Mouse (Mus musculus) adrenal gland, postnatal 10 days (tissue): ENCODE results near the gene Dram1. TPM values are rescaled to one million over a fixed set of nuclear protein-coding genes. Genes with fewer than 3 reads are reported as not detected.

ENCODE experiments used
- DNase-seq: peaks from one replicate; pipeline ENCODE4 v3.0.0; 2021; ENCODE audit warnings: mixed read lengths
- total RNA-seq, 2 experiments: library from RNA; stranded (reverse); gene quantifications; 2 replicates each; pipeline ENCODE4 v1.2.3; 2021

The Dram1 gene
- total RNA-seq, 2 experiments from 2014 or later = 5.0 to 6.5 TPM

GRCm38 (mm10) chr10:88350687-88351086 lies 28.2 kb downstream of the Dram1 start:
- no peak for DNase-seq

DNA sequence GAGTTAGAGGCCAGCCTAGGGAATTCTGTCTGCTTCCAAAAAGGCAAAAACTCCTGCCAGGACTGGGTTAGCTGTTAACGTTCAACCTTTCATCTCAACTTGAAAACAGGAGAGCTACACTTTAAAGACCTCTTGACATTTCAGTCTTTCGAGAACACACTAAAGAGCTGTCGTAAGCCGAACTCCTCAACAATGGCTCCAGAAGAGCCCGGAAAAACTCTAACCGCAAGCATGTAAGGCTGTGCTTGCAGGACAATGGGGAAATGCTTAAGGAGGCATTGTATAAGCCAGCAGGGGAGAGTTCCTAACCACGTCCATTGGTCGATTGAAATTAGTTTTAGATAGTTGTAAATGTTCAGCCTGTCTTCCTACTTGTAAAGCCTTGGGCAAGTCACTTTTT lies 29.1 kb downstream of the Dram1 start:
- DNase-seq = no peak

DNA sequence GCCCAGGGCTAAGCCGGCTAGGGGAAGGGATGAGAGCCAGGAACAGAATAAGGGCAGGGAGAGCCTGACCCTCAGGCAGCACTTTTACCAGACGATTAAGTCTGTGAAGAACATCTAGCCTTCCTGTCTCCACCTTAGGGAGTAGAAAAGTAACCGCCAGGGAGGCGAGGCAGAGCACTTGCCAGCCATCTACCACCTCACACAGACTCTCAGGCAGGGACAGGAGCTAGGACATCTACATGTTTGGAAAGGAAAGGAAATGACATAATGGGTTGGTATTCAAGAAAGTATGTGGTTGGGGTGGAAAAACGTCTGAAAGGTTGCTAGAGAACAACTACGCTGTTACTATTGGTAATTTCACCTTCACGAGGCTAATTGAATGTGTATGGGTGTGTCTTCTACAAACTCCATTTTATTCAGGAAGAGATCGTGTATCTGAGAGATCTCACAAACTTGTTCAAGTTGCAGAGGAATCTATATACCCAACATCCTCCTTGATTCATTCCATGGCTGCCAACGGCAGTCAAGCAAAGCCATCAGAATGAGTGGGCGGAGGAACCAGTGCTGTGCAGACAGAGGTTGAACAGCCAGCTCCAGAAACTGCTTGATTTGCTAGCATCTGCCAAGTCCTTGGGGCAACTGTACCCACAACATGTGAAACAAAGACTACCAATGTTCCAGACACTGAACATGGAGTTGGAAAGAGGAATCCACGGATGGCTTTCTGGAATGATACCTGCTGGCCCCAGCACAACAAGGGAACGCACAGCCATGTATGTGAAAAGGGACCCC lies 32.2 kb downstream of the Dram1 start:
- no peak for DNase-seq

DNA sequence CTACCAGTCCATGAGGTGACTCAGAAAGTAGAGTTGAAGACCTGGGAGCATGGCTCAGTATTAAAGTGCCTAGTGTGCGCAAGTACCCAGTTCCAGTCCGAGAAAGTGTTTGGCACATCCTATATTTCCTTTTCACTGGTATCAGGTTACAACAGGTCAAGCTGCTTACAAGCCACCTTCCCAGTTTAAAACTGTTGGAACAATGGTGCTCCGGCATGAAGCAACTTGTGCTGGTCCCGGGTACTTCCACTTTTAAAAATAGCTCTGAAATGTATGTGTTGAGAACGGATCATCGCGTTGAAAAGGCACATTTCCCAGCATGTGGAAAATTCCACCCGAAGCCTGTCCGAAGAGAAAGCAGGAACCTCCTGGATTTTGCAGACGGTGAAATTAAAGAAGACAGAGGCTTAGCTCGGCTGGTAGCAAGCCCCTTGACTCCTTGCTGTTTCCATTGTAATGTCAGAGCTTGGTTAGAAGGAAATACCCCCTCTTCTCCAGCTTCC lies 32.9 kb downstream of the Dram1 start:
- no peak for DNase-seq

GRCm38 (mm10) chr10:88341368-88341767 lies 37.5 kb downstream of the Dram1 start:
- no peak for DNase-seq

- no peak for DNase-seq
These were observed 38.2 kb downstream of the Dram1 start for GRCm38 (mm10) chr10:88340660-88341059.

DNA sequence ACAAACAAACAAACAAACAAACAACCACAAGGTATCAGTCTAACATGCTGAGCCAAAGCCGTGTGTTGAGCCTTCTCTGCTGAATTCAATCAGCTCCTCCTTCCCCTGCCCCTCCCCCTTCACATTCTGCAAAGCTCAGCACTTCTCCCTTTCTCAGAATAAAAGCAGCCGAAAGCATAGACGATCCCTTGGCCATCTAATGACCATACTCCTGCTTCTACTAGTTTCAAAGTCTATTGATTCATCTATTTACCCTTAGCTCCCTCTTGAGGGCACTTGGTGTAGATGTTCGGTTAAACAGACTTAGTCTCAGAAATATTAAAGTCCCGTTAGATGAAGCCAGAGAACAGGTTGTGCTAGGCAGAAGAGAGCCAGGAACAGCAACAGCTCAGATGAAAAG lies 48.2 kb downstream of the Dram1 start:
- DNase-seq = no peak

- no peak for DNase-seq
These were observed 50.8 kb downstream of the Dram1 start for GRCm38 (mm10) chr10:88328056-88328450.

GRCm38 (mm10) chr10:88327160-88328055 lies 51.5 kb downstream of the Dram1 start:
- peak; percentile 87 for DNase-seq

DNA sequence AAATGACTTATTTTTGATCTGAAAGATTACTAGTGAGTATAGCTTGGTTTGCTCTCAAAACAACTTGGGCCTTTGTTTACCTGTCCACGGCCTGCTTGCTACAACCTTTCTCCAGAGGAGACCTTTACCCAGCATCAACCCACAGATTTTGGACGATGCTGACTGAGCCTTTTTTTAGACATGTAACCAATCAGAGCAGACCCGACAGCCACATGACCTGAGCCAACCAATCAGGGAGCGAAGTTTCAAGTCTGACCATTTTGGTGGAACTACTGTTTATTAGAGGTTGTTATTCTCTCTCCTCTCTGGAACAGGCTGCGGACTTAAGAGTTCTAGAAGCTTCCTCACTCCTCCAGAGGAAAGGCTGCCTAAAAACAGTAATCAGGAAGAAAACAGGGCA lies 57.1 kb downstream of the Dram1 start:
- DNase-seq = no peak

DNA sequence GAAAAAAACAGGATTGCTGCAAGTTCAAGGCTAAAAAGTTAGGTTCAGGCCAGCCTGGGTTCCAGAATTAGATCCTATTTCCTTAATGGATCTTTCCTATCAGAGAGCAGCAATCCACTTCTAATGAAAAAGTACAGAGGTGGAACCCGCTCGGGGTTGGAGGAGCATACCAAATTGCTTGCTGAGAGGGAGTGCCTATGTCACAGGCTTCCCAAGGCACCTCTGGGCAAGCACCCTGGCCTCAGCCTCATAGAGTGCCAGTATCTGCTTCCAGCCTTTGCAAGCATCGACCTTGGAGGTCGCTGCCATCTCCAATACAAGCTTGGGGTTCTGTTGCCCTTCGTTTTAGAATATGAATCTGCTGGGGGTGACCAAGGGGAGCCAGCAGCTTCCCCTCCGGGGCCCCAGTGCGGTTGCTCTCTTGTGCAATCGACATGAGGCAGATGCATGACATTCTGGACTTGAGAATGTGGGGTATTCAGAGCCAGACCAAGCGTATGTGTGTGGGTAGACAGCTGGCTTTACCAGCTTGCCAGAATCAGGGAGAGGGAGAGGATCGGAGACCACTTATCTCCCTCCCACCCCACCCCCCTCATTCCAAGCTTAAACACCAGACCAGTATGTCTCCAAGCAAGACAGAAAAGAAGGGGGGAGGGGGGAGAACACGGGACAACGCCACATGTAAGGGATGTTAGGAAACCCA lies 58.0 kb downstream of the Dram1 start:
- DNase-seq = no peak

GRCm38 (mm10) chr10:88318179-88318578 lies 60.7 kb downstream of the Dram1 start:
- DNase-seq = no peak

- no peak for DNase-seq
These were observed 61.7 kb downstream of the Dram1 start for GRCm38 (mm10) chr10:88317151-88317550.

- no peak for DNase-seq
These were observed 64.0 kb downstream of the Dram1 start for GRCm38 (mm10) chr10:88314841-88315240.

- no peak for DNase-seq
These were observed 69.0 kb downstream of the Dram1 start for GRCm38 (mm10) chr10:88309851-88310250.

DNA sequence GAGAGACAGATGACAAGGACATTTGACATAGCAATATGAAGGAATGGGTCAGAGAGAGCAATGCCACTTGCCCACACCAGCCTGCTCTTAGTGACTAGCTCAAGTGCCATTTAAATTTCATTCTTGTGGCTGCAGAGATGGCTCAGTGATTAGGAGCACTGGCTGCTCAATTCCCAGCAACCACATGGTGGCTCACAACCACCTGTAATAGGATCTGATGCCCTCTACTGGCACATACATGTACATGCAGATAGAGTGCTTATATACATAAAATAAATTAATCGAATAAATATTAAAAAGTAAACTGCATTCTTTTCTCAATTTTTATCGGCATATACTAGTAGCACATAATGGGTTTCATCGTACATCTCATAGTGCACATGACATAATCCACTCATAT lies 72.6 kb downstream of the Dram1 start:
- DNase-seq = no peak

DNA sequence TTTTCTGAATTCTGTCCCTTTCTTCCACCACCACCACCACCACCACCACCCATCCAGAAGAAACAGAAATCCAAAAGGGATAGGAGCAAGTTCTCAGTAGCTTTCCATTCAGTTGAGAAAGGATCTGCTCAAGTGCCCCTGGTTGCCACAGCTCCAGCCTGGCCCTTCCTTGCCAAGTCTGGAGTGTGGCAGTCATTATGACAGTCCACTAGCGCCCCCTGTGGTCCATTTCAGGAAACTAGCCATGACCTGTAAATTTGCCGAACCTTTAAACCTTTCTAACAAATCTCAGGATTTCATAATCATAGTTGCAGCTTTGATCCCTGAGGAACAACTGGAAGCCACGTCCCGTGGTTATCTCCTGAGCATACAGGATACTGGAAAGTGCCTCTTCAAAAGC lies 74.6 kb downstream of the Dram1 start:
- peak; percentile 91 for DNase-seq

DNA sequence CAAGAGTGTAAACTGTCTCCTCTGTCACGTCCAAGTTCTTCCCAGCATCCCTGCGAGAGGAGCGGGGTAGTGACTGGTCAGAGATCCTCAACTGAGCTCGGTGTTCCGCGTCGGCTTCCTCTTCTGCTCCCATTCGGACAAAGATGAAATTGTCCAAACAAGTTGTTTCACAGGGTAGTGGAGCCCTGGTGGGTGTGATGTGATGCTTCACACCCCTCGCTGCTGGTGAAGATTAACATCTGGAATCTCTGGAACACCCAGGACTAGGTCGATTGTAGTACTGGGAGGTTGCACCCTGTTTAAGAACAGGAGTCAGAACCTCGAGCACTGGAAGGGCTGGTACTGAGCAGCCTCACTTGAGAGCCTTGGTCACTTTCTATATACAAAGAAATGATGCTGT lies 75.8 kb downstream of the Dram1 start:
- DNase-seq = no peak

- no peak for DNase-seq
These were observed 76.9 kb downstream of the Dram1 start for GRCm38 (mm10) chr10:88301802-88302470.

- peak; percentile 29 for DNase-seq
These were observed 81.9 kb downstream of the Dram1 start for GRCm38 (mm10) chr10:88296991-88297390.

GRCm38 (mm10) chr10:88295091-88295490 lies 83.8 kb downstream of the Dram1 start:
- peak; percentile 52 for DNase-seq

DNA sequence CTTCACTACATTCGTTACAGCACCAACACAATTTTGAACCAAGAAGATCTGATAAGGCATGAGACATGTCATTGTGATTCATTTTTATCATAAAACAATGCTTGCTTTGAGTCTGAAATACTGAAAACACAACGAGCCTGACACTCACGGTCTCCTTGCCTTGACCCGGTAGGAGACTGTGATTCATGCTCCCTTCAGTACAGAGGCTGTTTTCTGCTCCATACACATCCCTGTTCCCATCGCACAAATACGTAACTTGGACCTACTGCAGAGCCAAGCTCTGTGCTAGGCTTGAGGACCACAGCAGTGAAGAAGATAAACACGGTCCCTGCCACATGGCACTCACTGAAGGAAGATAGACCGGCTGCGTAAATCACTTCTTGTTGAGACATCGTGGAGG lies 90.8 kb downstream of the Dram1 start:
- peak; percentile 18 for DNase-seq
